ENCODE assay signal across 8 mouse cellular contexts in genomic region chr1:54556586-54557221, GRCm38 (mm10). TPM values are rescaled to one million over a fixed set of nuclear protein-coding genes. Genes with fewer than 3 reads are reported as not detected.
DNase-seq lines count a peak whose midpoint lies in the region; ATAC-seq lines count a peak whose summit lies in the region.

No protein-coding gene starts in this region.

- no peaks in the 10 kb centered on the region for H3K4me1 ChIP-seq in kidney, embryonic 14.5 days (ENCODE audit: control insufficient read depth, insufficient read depth, low read length)
- H3K4me1 ChIP-seq in midbrain, embryonic 16.5 days (ENCODE audit: control insufficient read depth, insufficient read depth, low read length), result peaks cover 19% of the 10 kb centered on the region

- no peak for ATAC-seq in kidney, embryonic 14.5 days (ENCODE audit: low FRiP score, low TSS enrichment)
- ATAC-seq in midbrain, embryonic 16.5 days, result peak; percentile 15; the same call in 1 of the 2 replicates
- ATAC-seq in erythroid progenitor cell, adult 5-6 weeks (replicated peaks; ENCODE audit: low FRiP score, poor library complexity, severe bottlenecking), result no peak

- H3K36me3 ChIP-seq in kidney, embryonic 14.5 days (ENCODE audit: control insufficient read depth, insufficient read depth, low read length), result no peaks in the 10 kb centered on the region
- H3K36me3 ChIP-seq in midbrain, embryonic 16.5 days (ENCODE audit: control insufficient read depth, insufficient read depth, low read length), result no peaks in the 10 kb centered on the region

- no peaks in the 10 kb centered on the region for H3K9me3 ChIP-seq in kidney, embryonic 14.5 days (ENCODE audit: control insufficient read depth, low read length)
- no peaks in the 10 kb centered on the region for H3K9me3 ChIP-seq in midbrain, embryonic 16.5 days (replicated peaks; ENCODE audit: control insufficient read depth, low read length, poor library complexity, severe bottlenecking)

- peak overlapping the region; percentile 89 for H3K4me2 ChIP-seq in kidney, embryonic 14.5 days (replicated peaks; ENCODE audit: low read depth, low read length)
- peak overlapping the region; percentile 61 for H3K4me2 ChIP-seq in midbrain, embryonic 16.5 days (ENCODE audit: low read length)

- DNase-seq in embryo, embryonic 10.5 days (ENCODE audit: low spot score), result peak; percentile 36
- DNase-seq in embryo, embryonic 10 days (ENCODE audit: low spot score), result no peak
- peak; percentile 2 for DNase-seq in thymus, postnatal 0 days (ENCODE audit: low spot score)
- no peak for DNase-seq in thymus, postnatal 14 days
- no peak for DNase-seq in urinary bladder, postnatal 10 days (ENCODE audit: low spot score)

- H3K9ac ChIP-seq in kidney, embryonic 14.5 days (ENCODE audit: low read depth, low read length), result peak overlapping the region; percentile 66
- peak overlapping the region; percentile 77 for H3K9ac ChIP-seq in midbrain, embryonic 16.5 days (ENCODE audit: low read depth, low read length)

- H3K27me3 ChIP-seq in kidney, embryonic 14.5 days (ENCODE audit: control insufficient read depth, insufficient read depth, low read length), result no peaks in the 10 kb centered on the region
- no peaks in the 10 kb centered on the region for H3K27me3 ChIP-seq in midbrain, embryonic 16.5 days (ENCODE audit: control insufficient read depth, insufficient read depth, low read depth, low read length)

- no peak overlapping the region; the same call in 1 of the 2 replicates for H3K27ac ChIP-seq in kidney, embryonic 14.5 days (ENCODE audit: low read depth, low read length)
- H3K27ac ChIP-seq in midbrain, embryonic 16.5 days (ENCODE audit: low read length), result peak overlapping the region; percentile 93

- peak overlapping the region; percentile 61 for H3K4me3 ChIP-seq in kidney, embryonic 14.5 days (ENCODE audit: low read length)
- peak overlapping the region; percentile 74 for H3K4me3 ChIP-seq in midbrain, embryonic 16.5 days (ENCODE audit: low read depth, low read length)

- 2% methylated on average over 18 of the region's 18 CpGs for WGBS in kidney, embryonic 14.5 days
- WGBS in midbrain, embryonic 16.5 days, result 1% methylated on average over 18 of the region's 18 CpGs

RNA-seq across cellular contexts. Expression of gene Pgap1, which starts 0.8 kb away (rescaled TPM):
- polyA plus RNA-seq in thymus, postnatal 0 days (2015; fragmentation: Nextera tagmentation; extraction: Ambion mirVana), result 0.82 and 0.87 TPM in 2 replicates
- polyA plus RNA-seq in kidney, embryonic 14.5 days (2014; fragmentation: Nextera tagmentation; extraction: Ambion mirVana), result 7.5 and 13.5 TPM in 2 replicates
- polyA plus RNA-seq in midbrain, embryonic 16.5 days (2015; fragmentation: Nextera tagmentation; extraction: Ambion mirVana), result 29.8 and 34.5 TPM in 2 replicates
- 2.5 and 9.2 TPM in 2 replicates for total RNA-seq in erythroid progenitor cell, adult 5-6 weeks (2015; ENCODE audit: low replicate concordance)
- 1.2 and 2.6 TPM in 2 replicates for total RNA-seq in erythroid progenitor cell, adult 5-6 weeks (2017; ENCODE audit: low replicate concordance)

Comparison
In these comparisons a context has a peak if more than half of its experiments do, and no peak if none do; other contexts are left out.
1. DNase-seq: peak in embryo, embryonic 10.5 days (single experiment) and thymus, postnatal 0 days (single experiment); none in embryo, embryonic 10 days (single experiment), thymus, postnatal 14 days (single experiment) and urinary bladder, postnatal 10 days (single experiment).